Mouse (Mus musculus) megakaryocyte progenitor cell, adult 5-6 weeks (primary cell): Measurements from ENCODE around the gene Otub2. TPM values are rescaled to one million over a fixed set of nuclear protein-coding genes. Genes with fewer than 3 reads are reported as not detected.
"Not testable (repeated sequence)": the region's sequence is repeated elsewhere in the genome, so short reads cannot be mapped to it uniquely, and the experiment has no call there.

Experiments used
- ATAC-seq: replicated peaks from 2 replicates; pipeline ENCODE4 v1.8.0; 2016; ENCODE audit warnings: mild to moderate bottlenecking, moderate TSS enrichment, inconsistent platforms; ENCODE audit not compliant: poor library complexity
- total RNA-seq, 2 experiments: library from RNA; stranded (forward) in 1 of 2; stranded (reverse) in 1 of 2; fragments of 157-497, 149-512 nt in 1 of 2; fragments of 200-1000 nt in 1 of 2; gene quantifications; 2 replicates each; pipeline versions ENCODE4 v1.2.3 to v1.2.4; 2015 to 2017

The Otub2 gene
- total RNA-seq, 2 experiments from 2014 or later, result 0.54 to 3.0 TPM

GRCm38 (mm10) chr12:103434861-103435260 is 46.4 kb downstream of the Otub2 start:
- ATAC-seq, result no peak

- peak; percentile 54 for ATAC-seq
These were observed 49.1 kb downstream of the Otub2 start for GRCm38 (mm10) chr12:103437601-103438000.

- peak; percentile 81 for ATAC-seq
These were observed 55.0 kb downstream of the Otub2 start, which contains the start of gene Ifi27l2a for GRCm38 (mm10) chr12:103443524-103443923. TSS of gene Ifi27l2a (minus strand) at chr12:103443680.

GRCm38 (mm10) chr12:103444261-103444660 is 55.8 kb downstream of the Otub2 start:
- not testable (repeated sequence) for ATAC-seq

GRCm38 (mm10) chr12:103445060-103445459 is 56.6 kb downstream of the Otub2 start:
- no peak for ATAC-seq

- ATAC-seq, result no peak
These were observed 64.9 kb downstream of the Otub2 start for GRCm38 (mm10) chr12:103453361-103453760.

Other genes with a start within 250 kb of the Otub2 start
- not detected in 2 replicates for gene Prima1, start 146.5 kb upstream of the Otub2 start, total RNA-seq (2015)
- not detected in 2 replicates for gene Prima1, start 146.5 kb upstream of the Otub2 start, total RNA-seq (2017)
- gene Fam181a, start 77.7 kb upstream of the Otub2 start, total RNA-seq (2015), result not detected in 2 replicates
- gene Fam181a, start 77.7 kb upstream of the Otub2 start, total RNA-seq (2017), result not detected in 2 replicates
- gene Asb2, start 32.7 kb upstream of the Otub2 start, total RNA-seq (2015), result 0.10 TPM in 1 of 2 replicates, not detected in the other
- not detected in 2 replicates for gene Asb2, start 32.7 kb upstream of the Otub2 start, total RNA-seq (2017)
- 1.5 and 3.0 TPM in 2 replicates for gene 9330161L09Rik, start 19.1 kb downstream of the Otub2 start, total RNA-seq (2015)
- gene 9330161L09Rik, start 19.1 kb downstream of the Otub2 start, total RNA-seq (2017), result 0.25 and 0.47 TPM in 2 replicates
- 77.9 and 79.7 TPM in 2 replicates for gene Ddx24, start 37.1 kb downstream of the Otub2 start, total RNA-seq (2015)
- gene Ddx24, start 37.1 kb downstream of the Otub2 start, total RNA-seq (2017), result 82.6 and 119 TPM in 2 replicates
- 61.5 and 79.9 TPM in 2 replicates for gene Ifi27, start 45.5 kb downstream of the Otub2 start, total RNA-seq (2015)
- gene Ifi27, start 45.5 kb downstream of the Otub2 start, total RNA-seq (2017), result 51.8 and 55.5 TPM in 2 replicates
- gene Ifi27l2a, start 55.0 kb downstream of the Otub2 start, total RNA-seq (2015), result 6.0 and 9.2 TPM in 2 replicates
- 11.5 and 11.6 TPM in 2 replicates for gene Ifi27l2a, start 55.0 kb downstream of the Otub2 start, total RNA-seq (2017)
- not detected in 2 replicates for gene Ifi27l2b, start 68.5 kb downstream of the Otub2 start, total RNA-seq (2015)
- not detected in 2 replicates for gene Ifi27l2b, start 68.5 kb downstream of the Otub2 start, total RNA-seq (2017)
- gene Ppp4r4, start 143.6 kb downstream of the Otub2 start, total RNA-seq (2015), result 0.10 TPM in 1 of 2 replicates, not detected in the other
- not detected in 2 replicates for gene Ppp4r4, start 143.6 kb downstream of the Otub2 start, total RNA-seq (2017)
- not detected in 2 replicates for gene Serpina10, start 242.8 kb downstream of the Otub2 start, total RNA-seq (2015)
- not detected in 2 replicates for gene Serpina10, start 242.8 kb downstream of the Otub2 start, total RNA-seq (2017)